3 mouse cellular contexts compared by ENCODE assay signal in the genomic region with DNA sequence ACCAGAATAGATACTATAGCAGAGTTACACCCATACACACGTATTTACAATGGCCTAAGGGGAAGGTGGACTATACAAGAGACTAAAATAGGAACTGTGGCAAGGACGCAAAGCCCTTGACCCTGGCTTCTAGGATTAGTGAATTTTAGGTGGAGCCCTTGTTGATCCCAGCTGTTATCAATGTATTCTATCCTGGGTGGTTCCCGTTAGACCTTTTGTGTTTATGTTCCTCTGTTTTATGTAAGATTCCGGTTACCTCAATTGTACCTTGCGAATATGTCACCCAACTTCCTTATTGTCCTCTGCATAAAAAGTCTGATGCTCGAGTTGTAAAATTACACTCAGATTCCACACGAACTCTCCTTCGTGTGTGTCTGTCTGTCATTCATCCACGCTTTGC. TPM values are rescaled to one million over a fixed set of nuclear protein-coding genes. Genes with fewer than 3 reads are reported as not detected.
"Had no signal": no experiment of that assay in that cellular context is flagged by ENCODE, and none has a peak within 500 bp of the region (broad histone marks: within the 10 kb centered on the region; RNA-seq: fewer than 3 reads in every experiment).

No protein-coding gene starts in this region.

RNA-seq across cellular contexts. Expression of gene Spats1, which starts 19.4 kb away (rescaled TPM):
- total RNA-seq: megakaryocyte progenitor cell, adult 5-6 weeks had no signal
- polyA plus RNA-seq: macrophage; small intestine, adult 2 months had no signal
